Mouse (Mus musculus) stomach, postnatal 0 days (tissue): ENCODE results near the gene Ccm2. TPM values are rescaled to one million over a fixed set of nuclear protein-coding genes. Genes with fewer than 3 reads are reported as not detected.
A peak's percentile ranks its signal among the peaks of the same experiment; 100 is the strongest.

Experiments used
- ATAC-seq: fragments of 200-750 bp; cut with Nextera tagmentation; 2 replicates; pipeline ENCODE4 v1.8.0; 2017; ENCODE audit not compliant: low FRiP score, low TSS enrichment
- DNase-seq: peaks from one replicate; pipeline ENCODE4 v3.0.0-alpha.2; 2016; ENCODE audit warnings: low spot score
- H3K27ac ChIP-seq: fragments of 300-500 bp; sonication (generic); replicated peaks from 2 replicates; pipeline ENCODE4 v1.5.1; 2014; ENCODE audit warnings: mild to moderate bottlenecking, control low read depth
- H3K27me3 ChIP-seq: fragments of 300-500 bp; sonication (generic); 2 replicates; pipeline ENCODE4 v1.6.1; 2014; ENCODE audit warnings: low read length; ENCODE audit not compliant: control insufficient read depth, insufficient read depth
- H3K36me3 ChIP-seq: fragments of 300-500 bp; sonication (generic); 2 replicates; pipeline ENCODE4 v1.6.1; 2014; ENCODE audit warnings: low read length, mixed read lengths; ENCODE audit not compliant: control insufficient read depth, insufficient read depth
- H3K4me1 ChIP-seq: fragments of 300-500 bp; sonication (generic); replicated peaks from 2 replicates; pipeline ENCODE4 v1.6.1; 2014; ENCODE audit warnings: antibody characterized with exemption; ENCODE audit not compliant: control insufficient read depth, insufficient read depth
- H3K4me2 ChIP-seq: fragments of 300-500 bp; sonication (generic); replicated peaks from 2 replicates; pipeline ENCODE4 v1.6.1; 2014; ENCODE audit warnings: low read depth, mild to moderate bottlenecking, control low read depth, moderate library complexity
- H3K4me3 ChIP-seq: fragments of 300-500 bp; sonication (generic); 2 replicates; pipeline ENCODE4 v1.5.1; 2014; ENCODE audit warnings: low read depth, low read length, control low read depth
- H3K9ac ChIP-seq: fragments of 300-500 bp; sonication (generic); 2 replicates; pipeline ENCODE4 v1.6.1; 2014; ENCODE audit warnings: mild to moderate bottlenecking, low read length, control low read depth, mixed read lengths
- H3K9me3 ChIP-seq: fragments of 300-500 bp; sonication (generic); 2 replicates; pipeline ENCODE4 v1.6.1; 2016; ENCODE audit warnings: low read length; ENCODE audit not compliant: control insufficient read depth
- CTCF ChIP-seq: IDR thresholded peaks from 2 replicates; pipeline ENCODE4 v1.5.1; 2016; ENCODE audit warnings: antibody characterized with exemption, low read depth, mild to moderate bottlenecking, moderate library complexity
- EP300 ChIP-seq: optimal IDR thresholded peaks from 2 replicates; pipeline ENCODE3; 2016; ENCODE audit warnings: antibody characterized with exemption
- WGBS: fragments of 180-500 bp; shearing (Covaris S2); extraction: QIAGEN DNeasy Blood & Tissue Kit; methylation state at CpG from one replicate; pipeline ENCODE4 v1.1.7; 2014; 5-methylcytosine and 5-hydroxymethylcytosine counted together
- polyA plus RNA-seq: library from polyadenylated mRNA; unstranded; fragments of >200 nt; fragmentation: Nextera tagmentation; extraction: Ambion mirVana; gene quantifications from 2 replicates; pipeline ENCODE4 v1.2.1, GENCODE M21; 2015

Ccm2 gene
- polyA plus RNA-seq, 1 experiment from 2014 or later: 45.7 TPM

- H3K36me3 ChIP-seq: peaks cover 31% of the 10 kb centered on the region
- peaks cover 2% of the 10 kb centered on the region; the same call in 1 of the 2 replicates for H3K4me1 ChIP-seq
- TF ChIP-seq EP300 (no peak), CTCF (no peak)
- no peaks in the 10 kb centered on the region for H3K27me3 ChIP-seq
- H3K4me3 ChIP-seq: no peak overlapping the region
- H3K9me3 ChIP-seq: no peaks in the 10 kb centered on the region
- H3K9ac ChIP-seq: no peak overlapping the region
- ATAC-seq (no peak), DNase-seq (no peak)
- H3K4me2 ChIP-seq: no peak overlapping the region
- WGBS: 77% methylated on average over 7 of the region's 7 CpGs
- no peak overlapping the region for H3K27ac ChIP-seq
Observed at GRCm38 (mm10) chr11:6589838-6590237, 43.2 kb downstream of the Ccm2 start.

- no peak overlapping the region for H3K9ac ChIP-seq
- no peak for ATAC-seq
- no peak overlapping the region for H3K4me3 ChIP-seq
- no peaks in the 10 kb centered on the region for H3K9me3 ChIP-seq
- TF ChIP-seq CTCF (no peak), EP300 (no peak)
- H3K36me3 ChIP-seq: peaks cover 30% of the 10 kb centered on the region
- WGBS: 86% methylated on average over 10 of the region's 10 CpGs
- peaks cover under 1% of the 10 kb centered on the region; the same call in 1 of the 2 replicates for H3K4me1 ChIP-seq
- no peaks in the 10 kb centered on the region for H3K27me3 ChIP-seq
- no peak overlapping the region for H3K27ac ChIP-seq
- DNase-seq: no peak
- no peak overlapping the region for H3K4me2 ChIP-seq
Observed at GRCm38 (mm10) chr11:6590933-6591675, 44.4 kb downstream of the Ccm2 start.

- no peak overlapping the region for H3K4me2 ChIP-seq
- H3K4me3 ChIP-seq: no peak overlapping the region
- peaks cover 34% of the 10 kb centered on the region for H3K36me3 ChIP-seq
- no peak for ATAC-seq
- TF ChIP-seq CTCF (no peak), EP300 (no peak)
- WGBS: 69% methylated on average over 11 of the region's 11 CpGs
- H3K4me1 ChIP-seq: no peaks in the 10 kb centered on the region
- H3K27ac ChIP-seq: peak overlapping the region; percentile 35; the same call in 1 of the 2 replicates
- no peaks in the 10 kb centered on the region for H3K27me3 ChIP-seq
- H3K9ac ChIP-seq: no peak overlapping the region
- no peak for DNase-seq
- H3K9me3 ChIP-seq: no peaks in the 10 kb centered on the region
Observed at GRCm38 (mm10) chr11:6593406-6593805, 46.7 kb downstream of the Ccm2 start.

GRCm38 (mm10) chr11:6594845-6595244 lies 48.2 kb downstream of the Ccm2 start:
- WGBS: 76% methylated on average over 6 of the region's 6 CpGs
- ATAC-seq (no peak), DNase-seq (no peak)
- Histone ChIP-seq H3K27ac (peak overlapping the region; percentile 67), H3K27me3 (no peaks in the 10 kb centered on the region), H3K9ac (no peak overlapping the region), H3K9me3 (no peaks in the 10 kb centered on the region), H3K4me1 (no peaks in the 10 kb centered on the region), H3K36me3 (peaks cover 30% of the 10 kb centered on the region), H3K4me2 (no peak overlapping the region), H3K4me3 (no peak overlapping the region)
- TF ChIP-seq CTCF (no peak), EP300 (no peak)

GRCm38 (mm10) chr11:6595339-6595738 lies 48.7 kb downstream of the Ccm2 start:
- no peak for ATAC-seq
- Histone ChIP-seq H3K9me3 (no peaks in the 10 kb centered on the region), H3K36me3 (peaks cover 30% of the 10 kb centered on the region), H3K4me3 (no peak overlapping the region), H3K4me2 (no peak overlapping the region), H3K9ac (no peak overlapping the region), H3K27me3 (no peaks in the 10 kb centered on the region), H3K4me1 (no peaks in the 10 kb centered on the region), H3K27ac (no peak overlapping the region)
- 81% methylated on average over 5 of the region's 5 CpGs for WGBS
- TF ChIP-seq EP300 (no peak), CTCF (no peak)
- DNase-seq: no peak

GRCm38 (mm10) chr11:6596205-6596604 lies 49.5 kb downstream of the Ccm2 start:
- H3K4me2 ChIP-seq: no peak overlapping the region
- H3K9ac ChIP-seq: no peak overlapping the region
- H3K9me3 ChIP-seq: no peaks in the 10 kb centered on the region
- peaks cover 26% of the 10 kb centered on the region for H3K36me3 ChIP-seq
- DNase-seq (no peak), ATAC-seq (no peak)
- no peaks in the 10 kb centered on the region for H3K27me3 ChIP-seq
- TF ChIP-seq EP300 (no peak), CTCF (no peak)
- 96% methylated on average over 6 of the region's 6 CpGs for WGBS
- H3K4me3 ChIP-seq: no peak overlapping the region
- no peak overlapping the region for H3K27ac ChIP-seq
- H3K4me1 ChIP-seq: no peaks in the 10 kb centered on the region
